Mouse (Mus musculus) hindbrain, embryonic 14.5 days (tissue): ENCODE results near the gene Plxnb1. TPM values are rescaled to one million over a fixed set of nuclear protein-coding genes. Genes with fewer than 3 reads are reported as not detected.

Source experiments
- ATAC-seq: fragments of 200-750 bp; cut with Nextera tagmentation; 2 replicates; pipeline ENCODE4 v1.8.0; 2017; ENCODE audit warnings: moderate number of reproducible peaks, mild to moderate bottlenecking, moderate TSS enrichment, moderate library complexity; ENCODE audit not compliant: low FRiP score
- DNase-seq: peaks from one replicate; pipeline ENCODE4 v3.0.0-alpha.2; 2015; ENCODE audit warnings: low spot score
- H3K27ac ChIP-seq: fragments of 300-500 bp; sonication (generic); 2 replicates; pipeline ENCODE4 v1.5.1; 2014; ENCODE audit warnings: mild to moderate bottlenecking, moderate library complexity
- H3K27me3 ChIP-seq: fragments of 300-500 bp; sonication (generic); 2 replicates; pipeline ENCODE4 v1.6.1; 2014; ENCODE audit warnings: mild to moderate bottlenecking, low read length, mixed read lengths; ENCODE audit not compliant: control insufficient read depth, insufficient read depth
- H3K36me3 ChIP-seq: fragments of 300-500 bp; sonication (generic); replicated peaks from 2 replicates; pipeline ENCODE4 v1.6.1; 2014; ENCODE audit not compliant: control insufficient read depth, insufficient read depth
- H3K4me1 ChIP-seq: fragments of 300-500 bp; sonication (generic); replicated peaks from 2 replicates; pipeline ENCODE4 v1.6.1; 2014; ENCODE audit warnings: antibody characterized with exemption, low read length, mixed read lengths; ENCODE audit not compliant: control insufficient read depth, insufficient read depth
- H3K4me2 ChIP-seq: fragments of 300-500 bp; sonication (generic); replicated peaks from 2 replicates; pipeline ENCODE4 v1.6.1; 2014; ENCODE audit warnings: mild to moderate bottlenecking, moderate library complexity
- H3K4me3 ChIP-seq: fragments of 300-500 bp; sonication (generic); replicated peaks from 2 replicates; pipeline ENCODE4 v1.5.1; 2014; ENCODE audit warnings: mild to moderate bottlenecking, low read length
- H3K9ac ChIP-seq: fragments of 300-500 bp; sonication (generic); 2 replicates; pipeline ENCODE4 v1.6.1; 2014
- H3K9me3 ChIP-seq: fragments of 300-500 bp; sonication (generic); 2 replicates; pipeline ENCODE4 v1.6.1; 2016; ENCODE audit warnings: low read length; ENCODE audit not compliant: control insufficient read depth
- WGBS: fragments of 180-500 bp; shearing (Covaris S2); extraction: QIAGEN DNeasy Blood & Tissue Kit; methylation state at CpG from one replicate; pipeline ENCODE4 v1.1.7; 2014; 5-methylcytosine and 5-hydroxymethylcytosine counted together
- polyA plus RNA-seq: library from polyadenylated mRNA; unstranded; fragments of >200 nt; fragmentation: Nextera tagmentation; extraction: Ambion mirVana; gene quantifications from 2 replicates; pipeline ENCODE4 v1.2.1, GENCODE M21; 2014

The Plxnb1 gene
- polyA plus RNA-seq, 1 experiment from 2014 or later, result 16.6 TPM

- ATAC-seq, result peak; percentile 65
- peaks cover 74% of the 10 kb centered on the region for H3K36me3 ChIP-seq
- WGBS, result 29% methylated on average over 15 of the region's 15 CpGs
Measured at GRCm38 (mm10) chr9:109059136-109059903, 35.9 kb upstream of the Plxnb1 start, which contains the start of gene Trex1. TSS of gene Trex1 (minus strand) at chr9:109059734.

GRCm38 (mm10) chr9:109060184-109060897 is 34.8 kb upstream of the Plxnb1 start:
- Histone ChIP-seq H3K27ac (no peak overlapping the region), H3K36me3 (peaks cover 85% of the 10 kb centered on the region), H3K9me3 (no peaks in the 10 kb centered on the region), H3K4me1 (peaks cover 13% of the 10 kb centered on the region), H3K4me2 (no peak overlapping the region), H3K4me3 (no peak overlapping the region), H3K27me3 (no peaks in the 10 kb centered on the region), H3K9ac (no peak overlapping the region)
- DNase-seq (no peak), ATAC-seq (0 out of 2 replicates have a peak, but pooled peaks have one; percentile 15)
- 92% methylated on average over 16 of the region's 16 CpGs for WGBS

More at GRCm38 (mm10) chr9:109059136-109059903, 35.9 kb upstream of the Plxnb1 start, which contains the start of gene Trex1:
- no peaks in the 10 kb centered on the region for H3K9me3 ChIP-seq
- peak within 1 kb of the TSS; percentile 32 for H3K4me3 ChIP-seq
- peak within 1 kb of the TSS; percentile 61 for H3K4me2 ChIP-seq
- peak within 1 kb of the TSS; percentile 64 for H3K9ac ChIP-seq
- H3K4me1 ChIP-seq, result peaks cover 17% of the 10 kb centered on the region
- H3K27ac ChIP-seq, result peak within 1 kb of the TSS; percentile 82
- H3K27me3 ChIP-seq, result no peaks in the 10 kb centered on the region
- DNase-seq, result peak; percentile 80

- Histone ChIP-seq H3K9me3 (no peaks in the 10 kb centered on the region), H3K27ac (no peak overlapping the region), H3K4me3 (no peak overlapping the region), H3K9ac (no peak overlapping the region), H3K27me3 (no peaks in the 10 kb centered on the region), H3K4me1 (peaks cover 11% of the 10 kb centered on the region; the same call in 1 of the 2 replicates), H3K4me2 (no peak overlapping the region), H3K36me3 (peaks cover 90% of the 10 kb centered on the region)
- 91% methylated on average over 5 of the region's 5 CpGs for WGBS
- ATAC-seq, result no peak
- DNase-seq, result no peak
Measured at GRCm38 (mm10) chr9:109060898-109061295, 34.3 kb upstream of the Plxnb1 start.

GRCm38 (mm10) chr9:109068095-109068735 is 27.0 kb upstream of the Plxnb1 start:
- peaks cover 14% of the 10 kb centered on the region for H3K4me1 ChIP-seq
- ATAC-seq, result no peak
- H3K27me3 ChIP-seq, result no peaks in the 10 kb centered on the region
- no peak overlapping the region for H3K4me3 ChIP-seq
- no peak overlapping the region for H3K9ac ChIP-seq
- no peak overlapping the region for H3K27ac ChIP-seq
- DNase-seq, result no peak
- 96% methylated on average over 3 of the region's 3 CpGs for WGBS
- no peak overlapping the region for H3K4me2 ChIP-seq
- H3K9me3 ChIP-seq, result no peaks in the 10 kb centered on the region
- peaks cover 85% of the 10 kb centered on the region for H3K36me3 ChIP-seq

GRCm38 (mm10) chr9:109073661-109074573 is 21.3 kb upstream of the Plxnb1 start, which contains the start of gene Atrip:
TSS of gene Atrip (minus strand) at chr9:109074124.
- DNase-seq (peak; percentile 93), ATAC-seq (peak; percentile 99)
- H3K4me1 ChIP-seq, result peaks cover 23% of the 10 kb centered on the region
- peak within 1 kb of the TSS; percentile 89 for H3K9ac ChIP-seq
- peak within 1 kb of the TSS; percentile 95 for H3K4me2 ChIP-seq
- H3K27ac ChIP-seq, result peak within 1 kb of the TSS; percentile 83
- WGBS, result under 1% methylated on average over 57 of the region's 57 CpGs
- H3K4me3 ChIP-seq, result peak within 1 kb of the TSS; percentile 85
- no peaks in the 10 kb centered on the region for H3K9me3 ChIP-seq
- H3K27me3 ChIP-seq, result no peaks in the 10 kb centered on the region
- H3K36me3 ChIP-seq, result peaks cover 36% of the 10 kb centered on the region

- no peak overlapping the region for H3K4me3 ChIP-seq
- H3K27ac ChIP-seq, result no peak overlapping the region
- H3K4me1 ChIP-seq, result peaks cover 18% of the 10 kb centered on the region
- 94% methylated on average over 3 of the region's 3 CpGs for WGBS
- no peaks in the 10 kb centered on the region for H3K9me3 ChIP-seq
- ATAC-seq, result no peak
- no peaks in the 10 kb centered on the region for H3K27me3 ChIP-seq
- no peak overlapping the region for H3K4me2 ChIP-seq
- H3K9ac ChIP-seq, result no peak overlapping the region
- DNase-seq, result no peak
- peaks cover 24% of the 10 kb centered on the region for H3K36me3 ChIP-seq
Measured at GRCm38 (mm10) chr9:109080516-109080915, 14.7 kb upstream of the Plxnb1 start.

- ATAC-seq (no peak), DNase-seq (no peak)
- Histone ChIP-seq H3K4me3 (peak overlapping the region; percentile 68), H3K27ac (peak overlapping the region; percentile 56; the same call in 1 of the 2 replicates), H3K27me3 (no peaks in the 10 kb centered on the region), H3K9ac (peak overlapping the region; percentile 82), H3K4me2 (peak overlapping the region; percentile 67), H3K9me3 (no peaks in the 10 kb centered on the region), H3K4me1 (peaks cover 18% of the 10 kb centered on the region), H3K36me3 (peaks cover 24% of the 10 kb centered on the region)
- 10% methylated on average over 11 of the region's 11 CpGs for WGBS
Measured at GRCm38 (mm10) chr9:109081749-109082123, 13.5 kb upstream of the Plxnb1 start.

- DNase-seq, result peak; percentile 82
- Histone ChIP-seq H3K4me1 (peaks cover 18% of the 10 kb centered on the region), H3K27ac (peak within 1 kb of the TSS; percentile 70), H3K9me3 (no peaks in the 10 kb centered on the region), H3K9ac (peak within 1 kb of the TSS; percentile 82), H3K36me3 (peaks cover 24% of the 10 kb centered on the region), H3K4me2 (peak within 1 kb of the TSS; percentile 67), H3K4me3 (peak within 1 kb of the TSS; percentile 68), H3K27me3 (no peaks in the 10 kb centered on the region)
- WGBS, result under 1% methylated on average over 37 of the region's 37 CpGs
- peak; percentile 96 for ATAC-seq
Measured at GRCm38 (mm10) chr9:109082124-109082800, 12.9 kb upstream of the Plxnb1 start, which contains the start of the genes Ccdc51 and Tma7. TSS of gene Ccdc51 (plus strand) at chr9:109082493. TSS of gene Tma7 (minus strand) at chr9:109082587.
